Mouse (Mus musculus) heart, adult 8-10 months (tissue): ENCODE data around the gene Pxdn. TPM values are rescaled to one million over a fixed set of nuclear protein-coding genes. Genes with fewer than 3 reads are reported as not detected.

Source experiments
- DNase-seq: peaks from one replicate; pipeline ENCODE4 v3.0.0; 2022; ENCODE audit warnings: low spot score
- total RNA-seq, 4 experiments: library from RNA; stranded (reverse); gene quantifications; 2 replicates each; pipeline ENCODE4 v1.2.4; 2022

The Pxdn gene
- total RNA-seq, 4 experiments from 2014 or later = 23.8 to 32.9 (median 29.5) TPM

- peak; percentile 54 for DNase-seq
Observed at GRCm38 (mm10) chr12:29953999-29954398, 16.6 kb downstream of the Pxdn start.

GRCm38 (mm10) chr12:29954464-29954863, 17.1 kb downstream of the Pxdn start:
- DNase-seq = no peak

GRCm38 (mm10) chr12:29956969-29957368, 19.6 kb downstream of the Pxdn start:
- no peak for DNase-seq

- DNase-seq = no peak
Observed at GRCm38 (mm10) chr12:29958637-29959036, 21.2 kb downstream of the Pxdn start.

GRCm38 (mm10) chr12:29961041-29961440, 23.6 kb downstream of the Pxdn start:
- no peak for DNase-seq

GRCm38 (mm10) chr12:29965016-29965415, 27.6 kb downstream of the Pxdn start:
- DNase-seq = no peak

- DNase-seq = no peak
Observed at GRCm38 (mm10) chr12:29971795-29972464, 34.5 kb downstream of the Pxdn start.

- peak; percentile 19 for DNase-seq
Observed at GRCm38 (mm10) chr12:29972533-29972932, 35.1 kb downstream of the Pxdn start.

GRCm38 (mm10) chr12:29980076-29980475, 42.7 kb downstream of the Pxdn start:
- DNase-seq = no peak

GRCm38 (mm10) chr12:29981722-29982293, 44.4 kb downstream of the Pxdn start:
- no peak for DNase-seq

- no peak for DNase-seq
Observed at GRCm38 (mm10) chr12:29983190-29983589, 45.8 kb downstream of the Pxdn start.

- no peak for DNase-seq
Observed at GRCm38 (mm10) chr12:29985126-29985525, 47.7 kb downstream of the Pxdn start.

GRCm38 (mm10) chr12:29986241-29986640, 48.8 kb downstream of the Pxdn start:
- no peak for DNase-seq

GRCm38 (mm10) chr12:29998895-29999294, 61.5 kb downstream of the Pxdn start:
- no peak for DNase-seq

GRCm38 (mm10) chr12:30001951-30002350, 64.5 kb downstream of the Pxdn start:
- DNase-seq = no peak

GRCm38 (mm10) chr12:30003680-30004364, 66.4 kb downstream of the Pxdn start:
- DNase-seq = peak; percentile 24

GRCm38 (mm10) chr12:30004365-30004723, 66.9 kb downstream of the Pxdn start:
- DNase-seq = no peak

- DNase-seq = no peak
Observed at GRCm38 (mm10) chr12:30006586-30006985, 69.2 kb downstream of the Pxdn start.

- DNase-seq = no peak
Observed at GRCm38 (mm10) chr12:30008741-30009140, 71.3 kb downstream of the Pxdn start.

- no peak for DNase-seq
Observed at GRCm38 (mm10) chr12:30015501-30015900, 78.1 kb downstream of the Pxdn start.

- no peak for DNase-seq
Observed at GRCm38 (mm10) chr12:30017131-30017530, 79.7 kb downstream of the Pxdn start.

GRCm38 (mm10) chr12:30020447-30020846, 83.0 kb downstream of the Pxdn start:
- DNase-seq = no peak

- DNase-seq = no peak
Observed at GRCm38 (mm10) chr12:30023491-30023890, 86.1 kb downstream of the Pxdn start.
